Mouse (Mus musculus): ENCODE measurements at regions not wholly inside any gene's neighbourhood (a gene's known extent, or its start where the extent isn't known, plus 50 kb on each side); places are given as distances from the start of the nearest gene placed in this dataset.

GRCm38 (mm10) chr12:112334106-112334855, 155.0 kb upstream of the A530016L24Rik start:
- DNase-seq (ENCODE audit: low read depth, low spot score) = no peak

- DNase-seq (ENCODE audit: low read depth, low spot score) = peak; percentile 16
Observed at GRCm38 (mm10) chr12:112335641-112336040, 153.6 kb upstream of the A530016L24Rik start.

GRCm38 (mm10) chr12:112336691-112337295, 152.5 kb upstream of the A530016L24Rik start:
- DNase-seq (ENCODE audit: low read depth, low spot score) = no peak

GRCm38 (mm10) chr12:112337443-112337842, 151.8 kb upstream of the A530016L24Rik start:
- DNase-seq (ENCODE audit: low read depth, low spot score) = no peak

GRCm38 (mm10) chr12:112338976-112339375, 150.3 kb upstream of the A530016L24Rik start:
- no peak for DNase-seq (ENCODE audit: low read depth, low spot score)

GRCm38 (mm10) chr12:112339481-112340179, 149.6 kb upstream of the A530016L24Rik start:
- DNase-seq (ENCODE audit: low read depth, low spot score) = no peak

- DNase-seq (ENCODE audit: low read depth, low spot score) = no peak
Observed at GRCm38 (mm10) chr12:112340248-112340647, 149.0 kb upstream of the A530016L24Rik start.

GRCm38 (mm10) chr12:112341726-112342469, 147.3 kb upstream of the A530016L24Rik start:
- no peak for DNase-seq (ENCODE audit: low read depth, low spot score)

- DNase-seq (ENCODE audit: low read depth, low spot score) = no peak
Observed at GRCm38 (mm10) chr12:112343064-112343463, 146.2 kb upstream of the A530016L24Rik start.

GRCm38 (mm10) chr12:112344285-112344684, 145.0 kb upstream of the A530016L24Rik start:
- DNase-seq (ENCODE audit: low read depth, low spot score) = no peak

- DNase-seq (ENCODE audit: low read depth, low spot score) = no peak
Observed at GRCm38 (mm10) chr12:112345797-112346196, 143.5 kb upstream of the A530016L24Rik start.

GRCm38 (mm10) chr12:112348116-112348515, 141.1 kb upstream of the A530016L24Rik start:
- no peak for DNase-seq (ENCODE audit: low read depth, low spot score)

- no peak for DNase-seq (ENCODE audit: low read depth, low spot score)
Observed at GRCm38 (mm10) chr12:112349676-112350318, 139.5 kb upstream of the A530016L24Rik start.

GRCm38 (mm10) chr12:112350733-112351132, 138.5 kb upstream of the A530016L24Rik start:
- DNase-seq (ENCODE audit: low read depth, low spot score) = peak; percentile 50

GRCm38 (mm10) chr12:112363349-112363748, 125.9 kb upstream of the A530016L24Rik start:
- no peak for DNase-seq (ENCODE audit: low read depth, low spot score)

- no peak for DNase-seq (ENCODE audit: low read depth, low spot score)
Observed at GRCm38 (mm10) chr12:112367221-112367620, 122.0 kb upstream of the A530016L24Rik start.

GRCm38 (mm10) chr12:112368112-112368511, 121.1 kb upstream of the A530016L24Rik start:
- no peak for DNase-seq (ENCODE audit: low read depth, low spot score)

GRCm38 (mm10) chr12:112369581-112370371, 119.5 kb upstream of the A530016L24Rik start:
- no peak for DNase-seq (ENCODE audit: low read depth, low spot score)

GRCm38 (mm10) chr12:112372234-112373050, 116.8 kb upstream of the A530016L24Rik start:
- no peak for DNase-seq (ENCODE audit: low read depth, low spot score)

GRCm38 (mm10) chr12:112373966-112374365, 115.3 kb upstream of the A530016L24Rik start:
- DNase-seq (ENCODE audit: low read depth, low spot score) = no peak

Data from A20 (cell line).